Mouse (Mus musculus) ES-Bruce4 (cell line): ENCODE results near the gene Fos.
A peak's percentile ranks its signal among the peaks of the same experiment; 100 is the strongest.

Experiments
- CTCF ChIP-seq: IDR thresholded peaks from one replicate; pipeline ENCODE4 v1.8.1; 2011; ENCODE audit warnings: low read depth, low read length
- EP300 ChIP-seq: IDR thresholded peaks from 2 replicates; pipeline ENCODE4 v1.6.1; 2011; ENCODE audit warnings: low read depth, low read length; ENCODE audit not compliant: insufficient read depth
- POLR2A ChIP-seq: IDR thresholded peaks from one replicate; pipeline ENCODE4 v1.8.1; 2011; ENCODE audit warnings: low read length; ENCODE audit not compliant: insufficient read depth

GRCm38 (mm10) chr12:85487545-85488141 lies 14.0 kb downstream of the Fos start:
- TF ChIP-seq CTCF, result peak; percentile 92
- no peak for TF ChIP-seq EP300
- no peak for TF ChIP-seq POLR2A
